Mouse (Mus musculus): ENCODE data around the gene Stard10. TPM values are rescaled to one million over a fixed set of nuclear protein-coding genes. Genes with fewer than 3 reads are reported as not detected.

The Stard10 gene
- polyA plus RNA-seq, 2 experiments from 2014 or later: 0.76 to 4.8 TPM

- ATAC-seq: no peak
These were observed 14.2 kb upstream of the Stard10 start for GRCm38 (mm10) chr7:101302691-101303090.

DNA sequence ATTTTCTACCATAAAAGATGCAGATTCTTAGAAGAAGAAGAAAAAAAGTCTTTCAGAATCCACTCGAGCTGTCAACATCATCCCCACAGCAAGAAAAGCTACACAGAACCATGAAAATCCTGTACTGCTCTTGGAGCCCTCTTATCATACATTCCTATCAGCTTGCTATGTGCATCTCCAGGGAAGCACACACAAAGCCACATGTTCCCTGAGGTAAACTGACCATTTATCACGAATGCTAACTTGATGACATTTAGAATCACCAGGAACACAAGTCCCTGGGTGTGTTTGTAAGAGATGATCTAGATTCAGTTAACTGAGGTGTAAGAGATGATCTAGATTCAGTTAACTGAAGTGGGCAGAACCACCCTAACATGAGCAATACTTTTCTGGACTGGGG lies 10.0 kb upstream of the Stard10 start:
- ATAC-seq: no peak

DNA sequence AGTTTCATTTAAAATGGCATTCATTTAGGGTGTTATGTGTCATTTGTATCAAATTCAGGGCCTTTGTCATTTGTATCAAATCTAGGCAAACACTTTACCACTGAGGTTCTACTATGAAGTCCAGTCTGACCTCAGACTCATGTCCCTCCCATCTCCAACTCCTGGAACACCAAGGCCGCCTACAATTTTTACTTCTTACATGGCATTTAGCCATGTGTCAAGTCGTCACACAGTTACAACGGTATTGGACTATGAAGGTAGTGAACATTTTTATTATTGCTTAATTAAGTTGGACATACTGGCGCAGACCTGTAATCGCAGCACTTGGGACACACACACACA lies 6.9 kb upstream of the Stard10 start:
- ATAC-seq: no peak

- peak; percentile 93 for ATAC-seq
These were observed 6.4 kb upstream of the Stard10 start for GRCm38 (mm10) chr7:101310327-101311028.

DNA sequence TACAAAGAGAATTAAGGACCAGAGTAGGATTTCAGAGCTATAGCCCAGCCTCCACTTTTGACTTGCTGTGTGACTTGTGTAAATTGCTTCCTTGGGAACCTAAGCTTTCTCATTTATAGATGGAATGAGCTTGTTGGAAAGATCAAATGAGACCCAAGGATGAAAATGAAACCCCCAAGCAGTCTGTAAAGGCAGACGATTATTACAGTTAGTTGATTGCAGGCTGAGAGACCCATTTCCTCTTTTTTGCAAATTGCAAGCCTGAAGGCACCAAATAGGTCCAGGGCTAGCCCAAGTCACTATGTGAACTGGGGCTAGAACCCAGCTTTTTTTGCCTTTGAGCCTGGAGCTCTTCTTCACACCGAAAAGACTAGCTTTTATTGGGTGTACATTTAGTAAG lies 5.8 kb upstream of the Stard10 start:
- no peak for ATAC-seq

- no peak for ATAC-seq
These were observed 3.9 kb upstream of the Stard10 start for GRCm38 (mm10) chr7:101313033-101313432.

DNA sequence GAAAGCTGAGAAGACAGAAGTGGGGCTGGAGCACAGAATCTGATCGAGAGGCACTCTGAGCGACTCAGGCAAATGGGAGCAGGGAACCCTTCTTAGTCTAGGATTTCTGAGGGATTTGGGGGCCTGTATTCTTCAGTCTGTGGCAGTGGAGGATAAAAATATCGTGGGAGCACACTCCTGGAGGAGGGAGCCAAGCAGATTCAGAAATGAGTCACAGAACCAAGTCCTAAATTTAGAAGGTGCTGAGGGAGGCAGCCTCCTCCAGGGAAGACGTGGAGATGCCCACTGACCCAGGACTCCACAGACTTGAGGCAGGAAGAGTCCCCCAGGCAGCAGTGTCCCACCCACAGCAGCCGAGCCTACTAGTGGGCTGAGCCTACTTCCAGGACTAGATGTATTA lies 2.5 kb upstream of the Stard10 start:
- ATAC-seq: no peak

DNA sequence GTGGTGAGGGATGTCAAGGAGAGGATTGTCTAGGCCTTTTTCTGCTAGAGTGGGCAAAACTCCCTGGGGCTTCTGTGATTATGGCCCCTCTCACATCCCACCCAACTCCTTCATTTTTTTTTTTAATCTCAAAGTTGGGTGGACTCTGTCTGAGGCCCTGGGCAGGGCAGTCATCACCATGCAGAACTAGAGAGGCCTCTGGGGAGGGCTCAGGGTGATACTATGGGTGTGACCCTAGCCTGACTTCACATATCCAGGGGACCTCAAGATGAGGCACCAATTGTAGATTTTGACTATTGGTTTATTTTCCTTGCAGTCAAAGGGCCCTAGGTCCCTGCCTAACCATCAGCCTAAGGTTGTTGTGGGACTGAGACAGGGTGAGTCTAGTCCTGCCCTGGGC lies 1.2 kb upstream of the Stard10 start:
- no peak for ATAC-seq

- no peak for ATAC-seq
These were observed 290 bp upstream of the Stard10 start for GRCm38 (mm10) chr7:101316591-101317001.

DNA sequence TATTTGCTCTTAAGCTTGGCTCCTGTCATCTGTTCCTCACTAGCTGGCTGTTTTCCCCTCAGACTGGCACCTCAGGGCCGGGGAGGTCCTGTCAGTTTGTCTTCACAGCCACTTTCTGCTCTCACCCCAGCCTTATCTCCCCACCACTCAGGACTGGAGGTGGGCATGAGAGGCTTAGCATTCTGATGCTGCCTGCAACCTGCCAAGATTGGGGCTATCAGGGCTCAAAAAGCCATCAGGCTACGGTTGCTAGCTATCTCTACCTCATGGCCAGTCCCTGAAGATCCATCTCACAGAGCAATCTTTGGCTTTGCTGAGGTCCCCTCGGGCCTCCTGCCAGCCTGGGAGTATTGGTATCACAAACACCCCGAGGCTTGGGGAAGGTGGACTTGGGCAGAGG lies 2.0 kb downstream of the Stard10 start:
- no peak for ATAC-seq

DNA sequence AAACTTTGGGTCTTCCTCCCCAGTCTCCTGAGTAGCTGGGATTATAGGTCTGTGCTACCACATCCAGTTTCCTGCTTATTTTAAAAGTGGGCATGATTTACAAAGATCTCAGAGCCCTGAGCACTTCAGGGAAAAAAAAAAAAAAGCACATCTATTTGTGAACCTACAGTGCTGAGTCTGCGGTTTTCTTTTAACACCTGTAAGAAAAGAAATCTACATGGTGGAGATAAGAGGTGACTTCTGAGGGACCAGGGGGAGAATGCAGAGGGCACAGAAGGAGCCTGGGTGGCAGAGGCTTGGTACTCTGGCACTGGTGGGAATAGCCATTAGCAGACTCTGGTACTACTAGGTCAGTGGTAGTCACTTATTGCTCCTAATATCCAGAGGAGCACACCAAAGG lies 2.9 kb downstream of the Stard10 start:
- ATAC-seq: no peak

- peak; percentile 47 for ATAC-seq
These were observed 3.7 kb downstream of the Stard10 start for GRCm38 (mm10) chr7:101320399-101321217.

DNA sequence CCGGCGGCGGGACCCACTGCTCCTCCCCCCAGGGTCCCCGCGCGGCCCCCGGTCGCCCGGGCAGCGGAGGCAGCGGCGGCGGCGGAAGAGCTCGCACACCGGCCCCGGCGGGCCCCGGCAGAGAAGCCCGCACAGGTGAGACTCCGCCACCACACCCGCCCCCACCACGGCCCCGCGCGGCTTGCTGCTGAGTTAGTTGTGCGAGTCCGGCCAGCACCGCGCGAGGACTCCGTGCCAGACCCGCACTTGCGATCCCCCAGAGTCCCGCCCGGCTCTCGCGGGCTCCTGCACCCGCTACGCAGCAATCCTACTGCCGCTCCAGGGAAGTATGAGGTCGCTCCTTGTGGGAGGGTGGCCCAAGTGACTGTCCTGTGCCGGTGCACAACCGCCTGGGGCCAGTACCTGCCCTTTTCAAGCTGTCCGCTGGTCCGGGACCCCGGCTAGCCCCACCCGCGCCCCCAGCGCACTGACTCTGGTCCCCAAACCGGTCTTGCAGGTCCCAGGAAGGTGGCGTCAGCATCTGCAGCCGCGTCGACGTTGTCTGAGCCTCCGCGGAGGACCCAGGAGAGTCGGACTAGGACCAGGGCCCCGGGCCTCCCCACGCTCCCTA lies 4.4 kb downstream of the Stard10 start:
- ATAC-seq: peak; percentile 56

- ATAC-seq: no peak
These were observed 6.3 kb downstream of the Stard10 start for GRCm38 (mm10) chr7:101323141-101323594.

- no peak for ATAC-seq
These were observed 7.5 kb downstream of the Stard10 start for GRCm38 (mm10) chr7:101324142-101324962.

DNA sequence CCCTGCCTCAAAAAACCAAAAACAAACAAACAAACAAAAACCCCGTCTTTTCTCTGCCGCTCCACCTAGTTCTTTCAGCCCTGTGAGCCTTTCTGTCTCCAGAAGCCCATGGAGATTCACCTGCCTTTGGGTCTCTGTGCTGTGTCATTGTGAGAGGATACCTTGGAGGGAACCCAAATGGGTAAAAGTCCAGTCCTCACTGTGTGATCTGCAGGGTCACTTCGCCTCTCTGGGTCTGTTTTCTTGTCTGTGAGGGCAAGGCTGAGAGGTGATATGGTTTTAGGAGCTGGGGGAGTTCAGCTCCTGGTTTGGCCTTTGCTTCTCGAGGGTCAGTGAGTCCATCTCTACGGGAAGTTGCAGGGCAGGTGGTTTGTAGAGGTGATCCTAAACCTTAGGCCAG lies 9.1 kb downstream of the Stard10 start:
- no peak for ATAC-seq

DNA sequence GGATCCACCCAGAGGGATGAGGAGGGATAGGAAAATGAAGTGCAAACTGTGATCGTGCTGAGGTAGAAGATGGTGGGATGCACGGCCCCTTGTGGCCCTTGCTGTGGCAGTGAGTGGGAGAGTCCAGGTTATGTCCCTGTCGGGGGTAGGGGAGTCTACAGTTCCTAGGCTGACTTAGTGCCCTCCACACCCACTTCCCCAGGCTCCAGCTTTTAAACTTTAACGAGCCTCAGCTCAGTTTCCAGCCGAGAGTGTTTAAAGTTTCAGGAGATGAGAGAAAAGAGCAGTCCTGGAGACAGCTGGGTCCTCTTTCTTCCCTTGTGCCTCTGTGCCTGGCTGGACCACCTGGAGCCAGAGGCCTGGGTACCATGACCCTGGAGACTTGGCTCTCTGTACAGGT lies 10.4 kb downstream of the Stard10 start:
- ATAC-seq: no peak

DNA sequence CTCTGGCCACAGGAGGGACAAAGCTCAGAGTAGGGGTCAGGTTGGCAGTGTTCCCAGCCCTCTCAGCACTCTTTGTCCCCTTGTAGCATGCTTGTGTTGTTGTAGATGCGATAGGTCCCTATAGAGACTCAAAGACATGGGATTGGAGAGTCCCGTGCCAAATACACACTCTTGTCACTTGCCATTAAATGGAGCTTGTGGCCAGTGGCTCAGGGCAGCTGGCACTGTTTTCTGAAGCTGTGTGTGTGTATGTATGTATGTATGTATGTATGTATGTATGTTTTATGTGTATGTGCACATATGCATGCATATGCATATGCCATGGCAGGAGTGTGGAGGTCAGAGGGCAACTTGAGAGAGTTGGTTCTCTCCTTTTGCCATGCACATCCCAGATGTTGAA lies 10.9 kb downstream of the Stard10 start:
- no peak for ATAC-seq

- ATAC-seq: no peak
These were observed 11.8 kb downstream of the Stard10 start for GRCm38 (mm10) chr7:101328621-101329158.

DNA sequence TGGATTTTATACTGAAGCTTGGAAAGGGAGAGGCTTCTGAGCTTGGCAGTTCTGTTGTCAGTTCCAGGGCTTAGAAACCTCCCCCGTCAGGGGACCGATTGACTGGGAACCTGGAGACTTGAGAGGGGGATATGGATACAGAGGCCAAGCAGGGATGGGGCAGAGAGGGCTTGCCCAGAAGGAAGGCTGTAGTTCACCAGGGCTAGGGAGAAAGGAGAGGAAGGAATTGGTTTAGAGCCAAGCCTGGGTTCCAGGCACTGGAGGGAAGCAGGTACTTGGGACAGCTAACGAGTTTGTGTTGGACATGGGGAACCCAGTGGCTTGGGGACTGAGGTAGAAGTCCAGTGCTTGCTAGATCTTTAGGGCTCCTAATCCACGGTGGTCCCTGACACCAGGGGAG lies 12.7 kb downstream of the Stard10 start:
- ATAC-seq: no peak

DNA sequence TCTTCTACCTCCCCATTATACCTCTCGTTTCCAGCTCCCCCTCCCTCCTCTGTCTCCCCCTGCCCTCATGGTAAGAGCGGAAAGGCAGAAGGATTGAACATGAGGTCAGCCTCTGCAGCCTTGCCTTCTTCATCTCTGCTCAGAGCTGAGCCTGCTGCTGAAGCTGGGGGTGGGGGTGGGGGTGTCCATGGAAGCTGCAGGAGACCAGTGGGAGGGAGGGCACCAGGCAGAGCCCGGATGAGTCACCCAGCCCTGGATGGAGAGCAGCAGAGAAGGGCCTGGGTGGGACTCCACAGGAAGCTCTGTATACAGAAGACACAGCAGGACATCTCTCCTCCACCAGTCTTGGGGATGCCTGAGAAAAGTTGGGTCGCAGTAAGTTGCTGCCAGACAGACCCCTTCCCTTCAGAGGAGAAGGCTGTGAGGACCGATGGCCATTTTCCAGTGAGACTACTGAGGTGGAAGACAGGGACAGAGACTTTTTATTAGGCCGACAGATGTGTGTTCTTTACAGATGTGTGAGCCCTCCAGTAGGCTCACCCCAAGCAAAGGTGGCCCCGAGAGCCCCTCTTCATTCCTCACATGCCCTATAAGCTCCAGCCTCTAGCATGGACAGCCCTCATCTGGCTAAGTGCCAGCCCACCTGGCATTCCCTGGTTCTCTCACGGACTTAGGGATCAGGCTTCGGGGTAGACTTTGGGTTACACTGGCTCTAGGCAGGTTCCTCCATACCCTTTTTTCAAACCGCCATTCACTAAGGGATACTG lies 13.4 kb downstream of the Stard10 start:
- no peak for ATAC-seq

GRCm38 (mm10) chr7:101330841-101331173 lies 13.9 kb downstream of the Stard10 start:
- no peak for ATAC-seq
